Mouse (Mus musculus): ENCODE measurements at regions not wholly inside any gene's neighbourhood (a gene's known extent, or its start where the extent isn't known, plus 50 kb on each side); places are given as distances from the start of the nearest gene placed in this dataset.

GRCm38 (mm10) chr13:31327511-31327951, 228.4 kb upstream of the Foxq1 start:
- DNase-seq (ENCODE audit: low read depth in 1 of 2, low spot score in 2 of 2), result no peak

GRCm38 (mm10) chr13:31328756-31329155, 227.2 kb upstream of the Foxq1 start:
- no peak for DNase-seq (ENCODE audit: low read depth in 1 of 2, low spot score in 2 of 2)

- DNase-seq (ENCODE audit: low read depth in 1 of 2, low spot score in 2 of 2), result no peak
These were observed 225.2 kb upstream of the Foxq1 start for GRCm38 (mm10) chr13:31330731-31331130.

- no peak for DNase-seq (ENCODE audit: low read depth in 1 of 2, low spot score in 2 of 2)
These were observed 221.0 kb upstream of the Foxq1 start for GRCm38 (mm10) chr13:31334981-31335380.

GRCm38 (mm10) chr13:31337631-31338030, 218.3 kb upstream of the Foxq1 start:
- DNase-seq (ENCODE audit: low read depth in 1 of 2, low spot score in 2 of 2), result no peak

GRCm38 (mm10) chr13:31339386-31339785, 216.5 kb upstream of the Foxq1 start:
- DNase-seq (ENCODE audit: low read depth in 1 of 2, low spot score in 2 of 2), result no peak

- no peak for DNase-seq (ENCODE audit: low read depth in 1 of 2, low spot score in 2 of 2)
These were observed 216.0 kb upstream of the Foxq1 start for GRCm38 (mm10) chr13:31339901-31340300.

GRCm38 (mm10) chr13:31340363-31340948, 215.5 kb upstream of the Foxq1 start:
- no peak for DNase-seq (ENCODE audit: low read depth in 1 of 2, low spot score in 2 of 2)

- DNase-seq (ENCODE audit: low read depth in 1 of 2, low spot score in 2 of 2), result no peak
These were observed 214.4 kb upstream of the Foxq1 start for GRCm38 (mm10) chr13:31341282-31342100.

DNA sequence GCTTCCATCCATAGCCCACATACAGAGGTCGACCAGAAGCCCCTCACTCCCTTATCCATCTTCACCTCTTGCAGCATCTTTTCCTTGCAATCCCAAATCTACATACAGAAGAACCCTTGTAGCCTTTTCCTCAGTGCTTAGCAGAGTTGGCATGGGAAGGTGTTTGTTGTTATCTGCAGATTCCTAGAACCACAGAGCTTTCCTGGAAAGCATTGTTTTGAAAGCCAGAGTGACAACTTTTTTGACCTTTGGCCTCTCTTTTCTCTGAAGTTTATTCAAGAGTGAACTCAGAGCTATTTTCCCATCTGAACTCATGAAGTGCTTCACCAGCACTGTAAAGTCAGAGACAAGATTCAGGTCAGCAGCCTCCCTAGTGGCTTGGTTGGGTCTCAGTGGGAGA, 209.7 kb upstream of the Foxq1 start:
- no peak for DNase-seq (ENCODE audit: low read depth in 1 of 2, low spot score in 2 of 2)

- DNase-seq (ENCODE audit: low read depth in 1 of 2, low spot score in 2 of 2), result no peak
These were observed 208.9 kb upstream of the Foxq1 start for GRCm38 (mm10) chr13:31347000-31347399.

GRCm38 (mm10) chr13:31349671-31350070, 206.3 kb upstream of the Foxq1 start:
- DNase-seq (ENCODE audit: low read depth in 1 of 2, low spot score in 2 of 2), result no peak

DNA sequence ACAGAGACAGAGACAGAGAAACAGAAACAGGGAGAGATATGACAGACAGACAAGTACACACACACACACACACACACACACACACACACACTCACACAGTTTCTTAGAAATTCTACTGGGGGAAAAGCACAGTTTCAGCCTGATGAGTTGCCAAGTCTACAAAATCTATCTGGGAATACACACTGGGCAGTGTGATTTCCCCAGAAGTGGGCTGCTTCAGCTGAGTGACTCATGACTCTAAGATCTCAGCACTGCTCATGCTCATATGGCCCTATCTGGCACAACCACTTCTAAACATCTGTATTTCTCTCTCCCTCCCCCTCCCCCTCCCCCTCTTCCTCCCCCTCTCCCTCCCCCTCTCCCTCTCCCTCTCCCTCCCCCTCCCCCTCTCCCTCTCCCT, 204.5 kb upstream of the Foxq1 start:
- DNase-seq (ENCODE audit: low read depth in 1 of 2, low spot score in 2 of 2), result no peak

DNA sequence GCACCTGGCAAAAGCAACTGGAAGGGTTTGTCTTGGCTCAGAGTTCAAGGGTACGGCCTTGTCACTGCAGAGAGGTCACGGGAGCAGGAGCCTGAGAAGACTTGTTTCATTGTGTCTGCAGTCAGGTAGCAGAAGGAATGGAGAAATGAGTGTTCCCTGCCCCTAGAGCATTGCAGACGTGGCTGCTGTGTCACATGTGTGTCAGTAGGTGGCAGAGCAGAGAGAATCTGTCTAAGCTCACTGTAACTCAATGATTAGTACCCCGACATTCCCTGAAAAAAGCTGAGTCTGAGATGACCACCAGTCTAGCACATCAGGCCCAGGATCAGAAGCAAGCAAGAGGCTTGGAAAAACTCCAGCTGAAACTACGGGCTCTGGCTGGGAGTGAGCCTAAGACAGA, 203.1 kb upstream of the Foxq1 start:
- no peak for DNase-seq (ENCODE audit: low read depth in 1 of 2, low spot score in 2 of 2)

- DNase-seq (ENCODE audit: low read depth in 1 of 2, low spot score in 2 of 2), result no peak
These were observed 196.6 kb upstream of the Foxq1 start for GRCm38 (mm10) chr13:31359353-31359752.

- no peak for DNase-seq (ENCODE audit: low read depth in 1 of 2, low spot score in 2 of 2)
These were observed 193.5 kb upstream of the Foxq1 start for GRCm38 (mm10) chr13:31362386-31362785.

- no peak for DNase-seq (ENCODE audit: low read depth in 1 of 2, low spot score in 2 of 2)
These were observed 191.6 kb upstream of the Foxq1 start for GRCm38 (mm10) chr13:31364369-31364768.

DNA sequence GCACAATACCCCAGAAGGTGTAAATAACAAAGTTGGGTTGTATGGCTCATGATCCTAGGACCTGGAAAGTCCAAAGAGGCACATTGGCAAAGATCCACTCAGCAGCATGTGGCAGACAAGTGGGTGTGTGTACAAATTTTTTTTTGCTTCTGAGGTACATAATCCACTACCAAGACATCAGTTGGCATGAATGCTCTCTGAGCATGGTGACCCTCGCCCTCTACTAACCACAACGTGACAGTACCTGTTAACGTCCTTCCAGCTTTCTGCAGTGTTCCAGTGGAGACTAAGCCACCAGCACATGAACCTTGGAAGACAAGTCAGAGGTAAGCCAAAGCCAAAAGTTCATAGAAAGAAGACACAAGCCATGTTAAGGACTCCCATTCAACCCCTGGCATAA, 188.7 kb upstream of the Foxq1 start:
- DNase-seq (ENCODE audit: low read depth in 1 of 2, low spot score in 2 of 2), result no peak

DNA sequence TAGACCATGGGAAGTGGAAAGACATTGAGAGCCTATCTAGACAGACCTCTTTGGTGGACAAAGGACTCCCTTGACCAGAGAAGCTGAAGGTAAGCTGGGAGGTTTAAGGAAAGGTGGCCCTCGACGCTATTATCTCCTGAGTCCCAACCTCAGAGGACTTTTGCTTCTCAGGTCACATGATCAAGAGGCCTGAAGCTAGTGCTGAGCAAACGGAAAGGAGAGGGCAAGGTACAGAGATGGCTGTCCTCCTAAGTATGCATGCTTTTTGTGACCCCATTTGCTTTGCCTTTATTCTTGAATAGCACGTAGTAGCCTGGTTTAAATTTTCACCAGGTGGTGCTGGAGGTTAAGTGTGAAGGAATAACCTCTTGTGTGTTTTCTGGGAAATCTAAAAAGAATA, 186.8 kb upstream of the Foxq1 start:
- DNase-seq (ENCODE audit: low read depth in 1 of 2, low spot score in 2 of 2), result no peak

DNA sequence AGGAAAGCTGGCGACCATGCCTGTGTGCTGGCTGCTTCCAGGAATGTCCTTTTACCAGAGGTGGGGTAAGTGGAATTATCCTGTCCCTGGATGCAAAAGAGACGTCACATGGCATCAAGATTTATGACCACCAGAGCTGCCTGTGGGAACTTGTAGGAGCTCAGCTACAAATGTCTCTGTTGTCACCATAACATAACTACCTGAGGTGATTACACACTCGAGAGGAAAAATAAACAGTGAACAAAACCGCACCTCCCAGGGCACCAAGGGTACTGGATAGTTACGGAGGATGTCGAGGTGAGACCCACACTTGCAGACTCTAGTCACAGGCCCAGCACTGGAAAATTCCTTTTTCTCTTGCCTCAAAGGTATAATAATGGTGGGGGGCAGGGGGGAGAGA, 185.1 kb upstream of the Foxq1 start:
- no peak for DNase-seq (ENCODE audit: low read depth in 1 of 2, low spot score in 2 of 2)

- no peak for DNase-seq (ENCODE audit: low read depth in 1 of 2, low spot score in 2 of 2)
These were observed 181.9 kb upstream of the Foxq1 start for GRCm38 (mm10) chr13:31374006-31374405.

- no peak for DNase-seq (ENCODE audit: low read depth in 1 of 2, low spot score in 2 of 2)
These were observed 162.3 kb upstream of the Foxq1 start for GRCm38 (mm10) chr13:31393421-31394215.
